Mouse (Mus musculus) urinary bladder, adult 2 months (tissue): ENCODE measurements around the gene Fer. TPM values are rescaled to one million over a fixed set of nuclear protein-coding genes. Genes with fewer than 3 reads are reported as not detected.

Source experiments
- DNase-seq: peaks from one replicate; pipeline ENCODE4 v3.0.0; 2022; ENCODE audit warnings: low spot score
- polyA plus RNA-seq: library from polyadenylated mRNA; depleted of rRNA; stranded (reverse); fragments of >200 nt; gene quantifications from 2 replicates; pipeline ENCODE4 v1.2.3, GENCODE M21; 2012; rRNA removed

Gene Fer
- polyA plus RNA-seq, 1 experiment = 12.9 TPM

- DNase-seq = no peak
Observed at GRCm38 (mm10) chr17:64140063-64140850, 277.4 kb downstream of the Fer start.

- DNase-seq = no peak
Observed at GRCm38 (mm10) chr17:64141856-64142255, 279.0 kb downstream of the Fer start.

GRCm38 (mm10) chr17:64146409-64146808 is 283.5 kb downstream of the Fer start:
- DNase-seq = no peak

- no peak for DNase-seq
Observed at GRCm38 (mm10) chr17:64150717-64151116, 287.9 kb downstream of the Fer start.

- no peak for DNase-seq
Observed at GRCm38 (mm10) chr17:64167731-64168130, 304.9 kb downstream of the Fer start.

- no peak for DNase-seq
Observed at GRCm38 (mm10) chr17:64170019-64170418, 307.2 kb downstream of the Fer start.

- DNase-seq = no peak
Observed at GRCm38 (mm10) chr17:64172474-64172873, 309.6 kb downstream of the Fer start.

GRCm38 (mm10) chr17:64180546-64180945 is 317.7 kb downstream of the Fer start:
- no peak for DNase-seq

GRCm38 (mm10) chr17:64181291-64181690 is 318.4 kb downstream of the Fer start:
- DNase-seq = no peak

GRCm38 (mm10) chr17:64182599-64182998 is 319.7 kb downstream of the Fer start:
- DNase-seq = no peak

- DNase-seq = no peak
Observed at GRCm38 (mm10) chr17:64183196-64183595, 320.3 kb downstream of the Fer start.

Other genes with a start within 250 kb of the Fer start
- gene A930002H24Rik, start 729 bp downstream of the Fer start, polyA plus RNA-seq = 2.3 and 3.9 TPM in 2 replicates